Mouse (Mus musculus) forebrain, postnatal 0 days (tissue): Measurements from ENCODE around the gene Lao1. TPM values are rescaled to one million over a fixed set of nuclear protein-coding genes. Genes with fewer than 3 reads are reported as not detected.
A peak's percentile ranks its signal among the peaks of the same experiment; 100 is the strongest.
"Not testable (repeated sequence)": the region's sequence is repeated elsewhere in the genome, so short reads cannot be mapped to it uniquely, and the experiment has no call there.

Source experiments
- ATAC-seq: fragments of 200-750 bp; cut with Nextera tagmentation; 2 replicates; pipeline ENCODE4 v1.8.0; 2017; ENCODE audit warnings: mild to moderate bottlenecking, moderate library complexity
- DNase-seq: peaks from one replicate; pipeline ENCODE4 v3.0.0-alpha.2; 2015
- H3K27ac ChIP-seq: fragments of 300-500 bp; sonication (generic); 2 replicates; pipeline ENCODE4 v1.5.1; 2014; ENCODE audit warnings: low read depth, mild to moderate bottlenecking, antibody characterized with exemption, low read length, moderate library complexity, mixed read lengths
- H3K27me3 ChIP-seq: fragments of 300-500 bp; sonication (generic); 2 replicates; pipeline ENCODE4 v1.6.1; 2014; ENCODE audit warnings: mild to moderate bottlenecking, low read length, mixed read lengths; ENCODE audit not compliant: insufficient read depth
- H3K36me3 ChIP-seq: fragments of 300-500 bp; sonication (generic); 2 replicates; pipeline ENCODE4 v1.6.1; 2014; ENCODE audit warnings: mild to moderate bottlenecking, moderate library complexity; ENCODE audit not compliant: insufficient read depth
- H3K4me1 ChIP-seq: fragments of 300-500 bp; sonication (generic); 2 replicates; pipeline ENCODE4 v1.6.1; 2014; ENCODE audit warnings: antibody characterized with exemption; ENCODE audit not compliant: insufficient read depth
- H3K4me2 ChIP-seq: fragments of 300-500 bp; sonication (generic); 2 replicates; pipeline ENCODE4 v1.6.1; 2014; ENCODE audit warnings: low read depth, mild to moderate bottlenecking, moderate library complexity
- H3K4me3 ChIP-seq: fragments of 300-500 bp; sonication (generic); 2 replicates; pipeline ENCODE4 v1.5.1; 2014; ENCODE audit warnings: low read depth, low read length, mixed read lengths
- H3K9ac ChIP-seq: fragments of 300-500 bp; sonication (generic); 2 replicates; pipeline ENCODE4 v1.6.1; 2014; ENCODE audit warnings: mild to moderate bottlenecking
- H3K9me3 ChIP-seq: fragments of 300-500 bp; sonication (generic); 2 replicates; pipeline ENCODE4 v1.6.1; 2016; ENCODE audit warnings: low read length
- CTCF ChIP-seq: sonication (generic); IDR thresholded peaks from 2 replicates; pipeline ENCODE4 v1.5.1; 2016; ENCODE audit warnings: antibody characterized with exemption, control low read depth, low read depth
- WGBS: fragments of 180-500 bp; shearing (Covaris S2); extraction: QIAGEN DNeasy Blood & Tissue Kit; methylation state at CpG from one replicate; pipeline ENCODE4 v1.1.7; 2014; 5-methylcytosine and 5-hydroxymethylcytosine counted together
- polyA plus RNA-seq: library from polyadenylated mRNA; unstranded; fragments of >200 nt; fragmentation: Nextera tagmentation; extraction: Ambion mirVana; gene quantifications from 2 replicates; pipeline ENCODE4 v1.2.1, GENCODE M21; 2015
- total RNA-seq: library from RNA; depleted of rRNA; stranded (reverse); fragments of >200 nt; gene quantifications from 2 replicates; pipeline ENCODE4 v1.2.3, GENCODE M21; 2014; rRNA removed

Lao1 gene
- total RNA-seq (0.15 TPM in 1 of 2 replicates, not detected in the other), polyA plus RNA-seq (0.15 and 0.21 TPM in 2 replicates)

GRCm38 (mm10) chr4:118961141-118961628 lies at the start of gene Lao1:
Lao1 (plus strand) TSS chr4:118961578.
- 61% methylated on average over 2 of the region's 2 CpGs for WGBS
- H3K27ac ChIP-seq = no peak within 1 kb of the TSS
- H3K27me3 ChIP-seq = no peaks in the 10 kb centered on the region
- no peaks in the 10 kb centered on the region for H3K36me3 ChIP-seq
- no peak within 1 kb of the TSS for H3K9ac ChIP-seq
- ATAC-seq = peak; percentile 87
- no peak within 1 kb of the TSS for H3K4me2 ChIP-seq
- H3K9me3 ChIP-seq = no peaks in the 10 kb centered on the region
- no peak within 1 kb of the TSS for H3K4me3 ChIP-seq
- TF ChIP-seq CTCF = no peak
- DNase-seq = peak; percentile 81
- H3K4me1 ChIP-seq = no peaks in the 10 kb centered on the region

- H3K27ac ChIP-seq, H3K9me3 ChIP-seq, H3K4me1 ChIP-seq, H3K4me3 ChIP-seq, H3K4me2 ChIP-seq, ATAC-seq, H3K9ac ChIP-seq, H3K36me3 ChIP-seq, H3K27me3 ChIP-seq, DNase-seq: not testable (repeated sequence)
- WGBS = 56% methylated on average over 2 of the region's 2 CpGs
Observed at GRCm38 (mm10) chr4:118917365-118917764, 44.0 kb upstream of the Lao1 start, which contains the start of gene Olfr1329. Olfr1329 (minus strand) TSS chr4:118917465.

- H3K4me1 ChIP-seq, ATAC-seq, H3K9ac ChIP-seq, H3K27ac ChIP-seq, H3K9me3 ChIP-seq, H3K4me2 ChIP-seq, H3K36me3 ChIP-seq, H3K27me3 ChIP-seq, H3K4me3 ChIP-seq, DNase-seq: not testable (repeated sequence)
- WGBS = 70% methylated on average over 3 of the region's 3 CpGs
Observed at GRCm38 (mm10) chr4:118931326-118931725, 30.1 kb upstream of the Lao1 start.

GRCm38 (mm10) chr4:118938512-118938911 lies 22.9 kb upstream of the Lao1 start, which contains the start of gene Olfr1328:
Olfr1328 (minus strand) TSS chr4:118938612.
- Histone ChIP-seq H3K9me3 (no peaks in the 10 kb centered on the region), H3K4me3 (no peak within 1 kb of the TSS), H3K9ac (no peak within 1 kb of the TSS), H3K27me3 (no peaks in the 10 kb centered on the region), H3K27ac (no peak within 1 kb of the TSS), H3K4me2 (no peak within 1 kb of the TSS), H3K36me3 (no peaks in the 10 kb centered on the region), H3K4me1 (no peaks in the 10 kb centered on the region)
- DNase-seq = no peak
- WGBS = 77% methylated on average over 2 of the region's 2 CpGs
- no peak for TF ChIP-seq CTCF
- ATAC-seq = no peak

GRCm38 (mm10) chr4:118958812-118959211 lies 2.6 kb upstream of the Lao1 start:
- Histone ChIP-seq H3K36me3 (no peaks in the 10 kb centered on the region), H3K9me3 (no peaks in the 10 kb centered on the region), H3K4me2 (no peak overlapping the region), H3K4me1 (no peaks in the 10 kb centered on the region), H3K4me3 (no peak overlapping the region), H3K9ac (no peak overlapping the region), H3K27ac (no peak overlapping the region), H3K27me3 (no peaks in the 10 kb centered on the region)
- WGBS = 86% methylated on average over 7 of the region's 7 CpGs
- DNase-seq (no peak), ATAC-seq (no peak)
- no peak for TF ChIP-seq CTCF

- 95% methylated on average over 15 of the region's 15 CpGs for WGBS
- Histone ChIP-seq H3K27me3 (no peaks in the 10 kb centered on the region), H3K9me3 (no peaks in the 10 kb centered on the region), H3K4me3 (no peak overlapping the region), H3K4me2 (no peak overlapping the region), H3K36me3 (no peaks in the 10 kb centered on the region), H3K9ac (no peak overlapping the region), H3K27ac (no peak overlapping the region), H3K4me1 (peaks cover 4% of the 10 kb centered on the region; the same call in 1 of the 2 replicates)
- ATAC-seq (no peak), DNase-seq (no peak)
- TF ChIP-seq CTCF = no peak
Observed at GRCm38 (mm10) chr4:118967711-118968110, 6.3 kb downstream of the Lao1 start.

GRCm38 (mm10) chr4:118973281-118973680 lies 11.9 kb downstream of the Lao1 start:
- no peak overlapping the region for H3K4me2 ChIP-seq
- DNase-seq (no peak), ATAC-seq (no peak)
- H3K9ac ChIP-seq = no peak overlapping the region
- H3K36me3 ChIP-seq = no peaks in the 10 kb centered on the region
- 86% methylated on average over 2 of the region's 2 CpGs for WGBS
- no peaks in the 10 kb centered on the region for H3K9me3 ChIP-seq
- no peak for TF ChIP-seq CTCF
- no peak overlapping the region for H3K4me3 ChIP-seq
- no peak overlapping the region for H3K27ac ChIP-seq
- H3K4me1 ChIP-seq = peaks cover 4% of the 10 kb centered on the region; the same call in 1 of the 2 replicates
- H3K27me3 ChIP-seq = no peaks in the 10 kb centered on the region

GRCm38 (mm10) chr4:118985291-118985690 lies 23.9 kb downstream of the Lao1 start:
- Histone ChIP-seq H3K4me3 (no peak overlapping the region), H3K27ac (no peak overlapping the region), H3K9me3 (no peaks in the 10 kb centered on the region), H3K9ac (no peak overlapping the region), H3K4me2 (no peak overlapping the region), H3K4me1 (no peaks in the 10 kb centered on the region), H3K36me3 (no peaks in the 10 kb centered on the region), H3K27me3 (no peaks in the 10 kb centered on the region)
- TF ChIP-seq CTCF = no peak
- ATAC-seq (no peak), DNase-seq (no peak)
- 89% methylated on average over 4 of the region's 4 CpGs for WGBS
